In the genomic region with DNA sequence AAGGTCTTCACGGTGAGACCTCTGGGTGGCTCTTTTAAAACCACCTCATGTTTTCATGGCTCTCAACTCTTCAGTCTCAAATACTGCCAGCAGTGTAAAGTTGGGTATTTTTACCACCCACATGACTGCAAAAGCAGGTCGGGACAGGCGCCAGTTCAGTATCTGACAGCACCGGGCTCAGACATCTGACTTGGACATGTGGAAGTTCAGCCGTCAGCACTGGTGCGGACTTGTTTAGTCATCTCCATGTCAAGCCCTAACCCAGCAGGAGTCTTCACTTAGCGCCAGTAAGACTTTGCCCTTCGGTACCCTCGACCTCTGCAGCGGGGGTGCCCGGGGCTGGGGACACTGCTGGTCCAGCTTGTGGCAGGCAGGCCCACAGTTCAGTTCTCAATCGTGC, we compare ENCODE assay signal across 9 mouse cellular contexts. TPM values are rescaled to one million over a fixed set of nuclear protein-coding genes. Genes with fewer than 3 reads are reported as not detected.
DNase-seq lines count a peak whose midpoint lies in the region; ATAC-seq lines count a peak whose summit lies in the region.
"Had no signal": no experiment of that assay in that cellular context is flagged by ENCODE, and none has a peak within 500 bp of the region (broad histone marks: within the 10 kb centered on the region; RNA-seq: fewer than 3 reads in every experiment).

No protein-coding gene starts in this region.

- H3K9me3 ChIP-seq in embryonic facial prominence, embryonic 14.5 days (ENCODE audit: control insufficient read depth, low read length), result no peaks in the 10 kb centered on the region
- no peaks in the 10 kb centered on the region for H3K9me3 ChIP-seq in embryonic facial prominence, embryonic 10.5 days
- no peaks in the 10 kb centered on the region for H3K9me3 ChIP-seq in neural tube, embryonic 13.5 days
- H3K9me3 ChIP-seq: forebrain, embryonic 12.5 days had no signal

- DNase-seq in embryonic facial prominence, embryonic 14.5 days (ENCODE audit: low spot score), result peak; percentile 54
- DNase-seq in embryonic facial prominence, embryonic 10.5 days (ENCODE audit: low spot score), result no peak
- DNase-seq in neural tube, embryonic 10.5 days (ENCODE audit: extremely low spot score, low spot score), result no peak
- peak; percentile 25 for DNase-seq in heart, postnatal 25 days (ENCODE audit: low spot score)
- DNase-seq in right cerebral cortex, postnatal 14 days, result peak; percentile 59
- DNase-seq in layer of hippocampus, adult 9-10 months (ENCODE audit: low spot score), result no peak
- no peak for DNase-seq in spleen, adult 12 weeks (ENCODE audit: low spot score)

- no peaks in the 10 kb centered on the region for H3K27me3 ChIP-seq in embryonic facial prominence, embryonic 14.5 days (replicated peaks; ENCODE audit: control insufficient read depth, insufficient read depth, low read length)
- no peaks in the 10 kb centered on the region for H3K27me3 ChIP-seq in embryonic facial prominence, embryonic 10.5 days (replicated peaks; ENCODE audit: low read depth, poor library complexity, severe bottlenecking)
- no peaks in the 10 kb centered on the region for H3K27me3 ChIP-seq in neural tube, embryonic 13.5 days
- H3K27me3 ChIP-seq: forebrain, embryonic 12.5 days had no signal

- intact Hi-C loops in heart, postnatal 25 days (cut with DNase I), result loop anchor here (2.0 to 5.0 kb wide), 2 partner anchors 20 to 35 kb away; a partner anchor contains a TSS

- no peak overlapping the region for H3K27ac ChIP-seq in embryonic facial prominence, embryonic 14.5 days (replicated peaks; ENCODE audit: low read depth, low read length)
- H3K27ac ChIP-seq in embryonic facial prominence, embryonic 10.5 days (replicated peaks), result no peak overlapping the region
- H3K27ac ChIP-seq in neural tube, embryonic 13.5 days (replicated peaks), result no peak overlapping the region
- H3K27ac ChIP-seq: forebrain, embryonic 12.5 days had no signal

- peaks cover 65% of the 10 kb centered on the region for H3K36me3 ChIP-seq in embryonic facial prominence, embryonic 14.5 days (ENCODE audit: control insufficient read depth, insufficient read depth, low read length)
- H3K36me3 ChIP-seq in embryonic facial prominence, embryonic 10.5 days (replicated peaks), result peaks cover 98% of the 10 kb centered on the region
- H3K36me3 ChIP-seq in neural tube, embryonic 13.5 days, result peaks cover 75% of the 10 kb centered on the region

- H3K4me2 ChIP-seq in embryonic facial prominence, embryonic 14.5 days (ENCODE audit: low read depth, low read length), result no peak overlapping the region
- no peak overlapping the region for H3K4me2 ChIP-seq in neural tube, embryonic 13.5 days
- H3K4me2 ChIP-seq: forebrain, embryonic 12.5 days had no signal

- no peak; the same call in 1 of the 2 replicates for ATAC-seq in embryonic facial prominence, embryonic 14.5 days (ENCODE audit: low read depth)
- no peak for ATAC-seq in neural tube, embryonic 13.5 days (ENCODE audit: low read depth)

- H3K9ac ChIP-seq in embryonic facial prominence, embryonic 14.5 days (ENCODE audit: low read depth, low read length), result no peak overlapping the region
- 0 out of 2 replicates have a peak overlapping the region, but pooled peaks have one; percentile 8 for H3K9ac ChIP-seq in neural tube, embryonic 13.5 days
- H3K9ac ChIP-seq: forebrain, embryonic 12.5 days had no signal

- WGBS in embryonic facial prominence, embryonic 14.5 days, result 66% methylated on average over 12 of the region's 12 CpGs
- 79% methylated on average over 12 of the region's 12 CpGs for WGBS in embryonic facial prominence, embryonic 10.5 days
- 71% methylated on average over 12 of the region's 12 CpGs for WGBS in neural tube, embryonic 13.5 days

- no peaks in the 10 kb centered on the region for H3K4me1 ChIP-seq in embryonic facial prominence, embryonic 14.5 days (ENCODE audit: control insufficient read depth, insufficient read depth, low read length)
- H3K4me1 ChIP-seq in embryonic facial prominence, embryonic 10.5 days, result peaks cover 43% of the 10 kb centered on the region
- H3K4me1 ChIP-seq in neural tube, embryonic 13.5 days (replicated peaks), result peaks cover 17% of the 10 kb centered on the region

- H3K4me3 ChIP-seq in embryonic facial prominence, embryonic 14.5 days (ENCODE audit: low read depth, low read length), result no peak overlapping the region
- no peak overlapping the region for H3K4me3 ChIP-seq in embryonic facial prominence, embryonic 10.5 days
- no peak overlapping the region for H3K4me3 ChIP-seq in neural tube, embryonic 13.5 days
- H3K4me3 ChIP-seq: forebrain, embryonic 12.5 days had no signal

RNA-seq across cellular contexts. Expression of a gene that starts 21.7 kb away (rescaled TPM):
- 28.8 and 29.3 TPM in 2 replicates for polyA plus RNA-seq in embryonic facial prominence, embryonic 14.5 days (2014; fragmentation: Nextera tagmentation; extraction: Ambion mirVana)
- 12.1 and 15.9 TPM in 2 replicates for polyA plus RNA-seq in embryonic facial prominence, embryonic 10.5 days (2016; fragmentation: Nextera tagmentation; extraction: Ambion mirVana)
- 41.3 and 46.0 TPM in 2 replicates for polyA plus RNA-seq in neural tube, embryonic 13.5 days (2015; fragmentation: Nextera tagmentation; extraction: Ambion mirVana)
- total RNA-seq in heart, postnatal 25 days (2021), result 1 to 10 TPM; 7.3 to 7.7 TPM

RNA-seq across cellular contexts. Expression of a gene that starts 31.0 kb away (rescaled TPM):
- polyA plus RNA-seq in embryonic facial prominence, embryonic 14.5 days (2014; fragmentation: Nextera tagmentation; extraction: Ambion mirVana), result 142 and 170 TPM in 2 replicates
- polyA plus RNA-seq in embryonic facial prominence, embryonic 10.5 days (2016; fragmentation: Nextera tagmentation; extraction: Ambion mirVana), result 819 and 896 TPM in 2 replicates
- polyA plus RNA-seq in neural tube, embryonic 13.5 days (2015; fragmentation: Nextera tagmentation; extraction: Ambion mirVana), result 121 and 127 TPM in 2 replicates
- total RNA-seq in heart, postnatal 25 days (2021), result 10 to 100 TPM; 35.2 to 42.0 TPM

RNA-seq across cellular contexts. Expression of a gene that starts 36.0 kb away (rescaled TPM):
- 37.4 and 38.1 TPM in 2 replicates for polyA plus RNA-seq in embryonic facial prominence, embryonic 14.5 days (2014; fragmentation: Nextera tagmentation; extraction: Ambion mirVana)
- polyA plus RNA-seq in embryonic facial prominence, embryonic 10.5 days (2016; fragmentation: Nextera tagmentation; extraction: Ambion mirVana), result 85.5 and 87.8 TPM in 2 replicates
- 238 and 300 TPM in 2 replicates for polyA plus RNA-seq in neural tube, embryonic 13.5 days (2015; fragmentation: Nextera tagmentation; extraction: Ambion mirVana)
- 100 to 1,000 TPM; 343 TPM for total RNA-seq in heart, postnatal 25 days (2021)

RNA-seq across cellular contexts. Expression of a gene that starts 47.8 kb away (rescaled TPM):
- not detected in 2 replicates for polyA plus RNA-seq in embryonic facial prominence, embryonic 14.5 days (2014; fragmentation: Nextera tagmentation; extraction: Ambion mirVana)
- polyA plus RNA-seq in embryonic facial prominence, embryonic 10.5 days (2016; fragmentation: Nextera tagmentation; extraction: Ambion mirVana), result not detected in 2 replicates
- not detected in 2 replicates for polyA plus RNA-seq in neural tube, embryonic 13.5 days (2015; fragmentation: Nextera tagmentation; extraction: Ambion mirVana)
- under 1 TPM in 1 of 2 experiments, not detected in 1; 0.94 TPM for total RNA-seq in heart, postnatal 25 days (2021)
- polyA plus RNA-seq: forebrain, embryonic 12.5 days had no signal

RNA-seq across cellular contexts. Expression of a gene that starts 49.2 kb away (rescaled TPM):
- polyA plus RNA-seq in embryonic facial prominence, embryonic 14.5 days (2014; fragmentation: Nextera tagmentation; extraction: Ambion mirVana), result 1,119 and 1,122 TPM in 2 replicates
- 906 and 913 TPM in 2 replicates for polyA plus RNA-seq in embryonic facial prominence, embryonic 10.5 days (2016; fragmentation: Nextera tagmentation; extraction: Ambion mirVana)
- 578 and 594 TPM in 2 replicates for polyA plus RNA-seq in neural tube, embryonic 13.5 days (2015; fragmentation: Nextera tagmentation; extraction: Ambion mirVana)
- 100 to 1,000 TPM; 476 to 516 TPM for total RNA-seq in heart, postnatal 25 days (2021)

Comparison
In these comparisons a context has a peak if more than half of its experiments do, and no peak if none do; other contexts are left out.
1. DNase-seq: peak in embryonic facial prominence, embryonic 14.5 days (single experiment), heart, postnatal 25 days (single experiment) and right cerebral cortex, postnatal 14 days (single experiment); none in embryonic facial prominence, embryonic 10.5 days (single experiment), neural tube, embryonic 10.5 days (single experiment), layer of hippocampus, adult 9-10 months (single experiment) and spleen, adult 12 weeks (single experiment).